Mouse (Mus musculus) lung, adult 2 months (tissue): Measurements from ENCODE around the gene Ociad2. TPM values are rescaled to one million over a fixed set of nuclear protein-coding genes. Genes with fewer than 3 reads are reported as not detected.

ENCODE experiments used
- DNase-seq: peaks from one replicate; pipeline ENCODE4 v3.0.0; 2022
- H3K4me1 ChIP-seq: fragments of 200-500 bp; 2 replicates; pipeline ENCODE4 v1.6.1; 2011; ENCODE audit warnings: low read length; ENCODE audit not compliant: control insufficient read depth, insufficient read depth
- H3K4me3 ChIP-seq: fragments of 200-500 bp; replicated peaks from 2 replicates; pipeline ENCODE3; 2011; ENCODE audit warnings: low read depth, mild to moderate bottlenecking, control low read depth, low read length; ENCODE audit errors: extremely low read depth
- CTCF ChIP-seq: fragments of 200-500 bp; IDR thresholded peaks from 2 replicates; pipeline ENCODE4 v1.5.1; 2011; ENCODE audit warnings: mild to moderate bottlenecking, low read length, control low read depth; ENCODE audit not compliant: insufficient read depth
- POLR2A ChIP-seq: fragments of 200-500 bp; IDR thresholded peaks from 2 replicates; pipeline ENCODE4 v1.6.1; 2011; ENCODE audit warnings: low read depth, mild to moderate bottlenecking, control low read depth, low read length, borderline replicate concordance; ENCODE audit errors: extremely low read depth
- WGBS: fragments of 180-500 bp; shearing (Covaris S2); methylation state at CpG from one replicate; pipeline ENCODE4 v1.1.7; 2018; 5-methylcytosine and 5-hydroxymethylcytosine counted together
- polyA plus RNA-seq: library from polyadenylated mRNA; depleted of rRNA; stranded (reverse); fragments of >200 nt; gene quantifications from 2 replicates; pipeline ENCODE4 v1.2.3, GENCODE M21; 2012

Ociad2 gene
- polyA plus RNA-seq, 1 experiment: 4.3 TPM

DNA sequence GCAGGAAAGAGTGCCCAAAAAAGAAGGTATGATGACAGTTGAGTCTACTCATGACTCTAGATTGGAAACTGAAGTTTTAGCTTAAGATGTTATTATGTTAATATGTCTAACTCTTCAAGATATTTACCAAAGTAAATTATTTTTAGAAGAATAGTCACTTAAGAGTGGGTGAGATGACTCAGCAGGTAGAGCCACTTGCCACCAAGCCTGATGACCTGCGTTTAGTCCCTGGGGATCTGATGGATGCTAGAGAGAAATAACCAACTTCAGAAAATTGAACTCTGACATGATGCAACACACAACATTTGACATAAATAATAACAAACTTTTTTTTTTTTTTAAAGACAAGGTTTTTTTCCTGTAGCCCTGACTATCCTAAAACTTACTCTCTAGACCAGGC, 30.4 kb downstream of the Ociad2 start:
- TF ChIP-seq CTCF (no peak), POLR2A (no peak)
- WGBS: 68% methylated on average over 1 of the region's 1 CpGs
- no peak overlapping the region for H3K4me3 ChIP-seq
- H3K4me1 ChIP-seq: no peaks in the 10 kb centered on the region
- DNase-seq: no peak

DNA sequence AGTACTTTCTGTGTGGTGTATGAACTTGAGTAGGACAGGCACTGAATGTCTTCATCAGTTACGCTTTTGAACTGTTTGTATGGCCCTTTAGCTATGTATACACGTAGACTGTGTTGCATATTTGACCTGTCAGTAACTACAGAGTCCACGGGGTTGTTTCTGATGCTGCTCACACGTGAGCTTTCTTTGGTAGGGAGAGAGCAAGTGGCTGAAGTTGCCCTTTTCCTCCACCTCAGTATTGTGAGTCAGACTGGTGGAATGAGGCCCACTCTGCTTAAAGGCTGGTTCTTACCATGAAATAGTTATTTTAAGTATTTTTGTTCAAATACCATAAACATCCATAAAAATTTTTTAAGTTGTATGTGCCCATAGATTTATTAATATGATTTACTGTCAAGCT, 31.3 kb downstream of the Ociad2 start:
- H3K4me1 ChIP-seq: no peaks in the 10 kb centered on the region
- no peak overlapping the region for H3K4me3 ChIP-seq
- DNase-seq: no peak
- no peak for TF ChIP-seq CTCF
- TF ChIP-seq POLR2A: no peak
- 77% methylated on average over 4 of the region's 4 CpGs for WGBS

GRCm38 (mm10) chr5:73307297-73307696, 33.5 kb downstream of the Ociad2 start:
- WGBS: 67% methylated on average over 3 of the region's 3 CpGs
- Histone ChIP-seq H3K4me1 (no peaks in the 10 kb centered on the region), H3K4me3 (no peak overlapping the region)
- no peak for TF ChIP-seq POLR2A
- no peak for TF ChIP-seq CTCF
- no peak for DNase-seq

GRCm38 (mm10) chr5:73306486-73306885, 34.3 kb downstream of the Ociad2 start:
- WGBS: 95% methylated on average over 6 of the region's 6 CpGs
- no peak for DNase-seq
- TF ChIP-seq CTCF: no peak
- TF ChIP-seq POLR2A: no peak
- Histone ChIP-seq H3K4me1 (no peaks in the 10 kb centered on the region), H3K4me3 (no peak overlapping the region)

- TF ChIP-seq POLR2A: no peak
- TF ChIP-seq CTCF: no peak
- H3K4me3 ChIP-seq: no peak overlapping the region
- DNase-seq: no peak
- H3K4me1 ChIP-seq: no peaks in the 10 kb centered on the region
- WGBS: 80% methylated on average over 12 of the region's 12 CpGs
Measured at GRCm38 (mm10) chr5:73304507-73304906, 36.3 kb downstream of the Ociad2 start.

DNA sequence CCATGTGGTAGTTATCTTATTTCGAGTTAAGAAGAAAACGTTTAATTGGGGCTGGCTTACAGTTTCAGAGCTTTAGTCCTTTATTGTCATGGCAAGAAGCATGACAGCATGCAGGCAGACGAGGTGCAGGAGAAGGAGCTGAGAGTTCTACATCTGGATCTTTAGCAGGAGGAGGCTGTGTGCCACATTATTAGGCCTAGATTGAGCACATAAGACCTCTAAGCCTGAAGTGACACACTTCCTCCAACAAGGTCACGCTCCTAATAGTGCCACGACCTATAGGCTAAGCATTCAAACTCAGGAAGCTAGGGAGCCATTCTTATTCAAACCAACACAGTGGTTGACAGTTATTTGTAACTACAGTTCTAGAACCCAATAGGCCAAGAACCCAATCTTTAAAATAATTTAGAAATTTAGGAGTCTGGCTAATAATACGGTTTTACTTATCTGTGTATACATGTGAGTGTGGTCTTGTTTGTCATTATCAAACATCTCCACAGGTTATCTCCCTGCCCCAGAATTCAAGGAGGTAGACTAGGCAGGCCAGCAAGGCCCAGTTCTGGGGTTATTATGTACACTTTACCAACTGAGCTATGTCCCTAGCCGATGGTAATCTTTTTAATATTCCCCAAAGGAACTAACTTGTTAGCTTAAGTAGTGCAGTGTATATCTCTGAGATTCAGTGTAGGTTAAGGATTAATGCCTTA, 39.1 kb downstream of the Ociad2 start:
- TF ChIP-seq CTCF: no peak
- TF ChIP-seq POLR2A: no peak
- DNase-seq: no peak
- Histone ChIP-seq H3K4me1 (no peaks in the 10 kb centered on the region), H3K4me3 (no peak overlapping the region)
- WGBS: 88% methylated on average over 7 of the region's 7 CpGs

- Histone ChIP-seq H3K4me1 (no peaks in the 10 kb centered on the region), H3K4me3 (no peak overlapping the region)
- TF ChIP-seq CTCF (no peak), POLR2A (no peak)
- no peak for DNase-seq
- 87% methylated on average over 4 of the region's 4 CpGs for WGBS
Measured at GRCm38 (mm10) chr5:73295916-73296315, 44.9 kb downstream of the Ociad2 start.

GRCm38 (mm10) chr5:73295016-73295415, 45.8 kb downstream of the Ociad2 start:
- 96% methylated on average over 7 of the region's 7 CpGs for WGBS
- Histone ChIP-seq H3K4me1 (no peaks in the 10 kb centered on the region), H3K4me3 (no peak overlapping the region)
- TF ChIP-seq POLR2A (no peak), CTCF (no peak)
- no peak for DNase-seq

DNA sequence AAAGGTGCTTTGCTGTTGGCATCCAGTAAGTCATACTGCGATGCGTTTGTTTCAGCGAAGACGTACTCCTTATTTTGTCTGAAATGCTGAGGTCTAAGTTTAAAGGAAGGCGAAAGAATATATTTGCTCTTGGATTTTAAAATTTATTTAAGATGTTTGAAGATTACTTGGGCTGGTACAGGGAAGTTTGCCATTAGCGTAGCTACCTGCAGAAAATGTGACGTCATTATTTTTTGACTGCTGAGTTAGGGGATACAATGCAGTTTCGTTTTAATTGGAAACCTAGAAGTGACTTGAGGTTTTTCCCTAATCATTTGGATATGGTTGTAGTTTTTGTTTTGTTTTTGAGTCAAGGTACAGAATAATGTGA, 47.4 kb downstream of the Ociad2 start:
- Histone ChIP-seq H3K4me3 (peak overlapping the region; percentile 72), H3K4me1 (no peaks in the 10 kb centered on the region)
- no peak for DNase-seq
- TF ChIP-seq POLR2A: no peak
- no peak for TF ChIP-seq CTCF
- 5% methylated on average over 8 of the region's 8 CpGs for WGBS

- peak; percentile 94 for DNase-seq
Measured at GRCm38 (mm10) chr5:73292502-73293457, 48.0 kb downstream of the Ociad2 start, which contains the start of gene Ociad1. Ociad1 (plus strand) TSS chr5:73292784.

More at GRCm38 (mm10) chr5:73292502-73293457, 48.0 kb downstream of the Ociad2 start, which contains the start of gene Ociad1:
- peak; percentile 98 for TF ChIP-seq POLR2A
- TF ChIP-seq CTCF: no peak
- H3K4me3 ChIP-seq: peak within 1 kb of the TSS; percentile 72
- H3K4me1 ChIP-seq: no peaks in the 10 kb centered on the region
- under 1% methylated on average over 58 of the region's 58 CpGs for WGBS
